Mouse (Mus musculus): Measurements from ENCODE around the gene Abhd12. TPM values are rescaled to one million over a fixed set of nuclear protein-coding genes. Genes with fewer than 3 reads are reported as not detected.
A peak's percentile ranks its signal among the peaks of the same experiment; 100 is the strongest.
"Not testable (repeated sequence)": the region's sequence is repeated elsewhere in the genome, so short reads cannot be mapped to it uniquely, and the experiment has no call there.

The Abhd12 gene
- 54.4 and 55.1 TPM in 2 replicates for polyA plus RNA-seq (2014; fragmentation: Nextera tagmentation; extraction: Ambion mirVana)

DNA sequence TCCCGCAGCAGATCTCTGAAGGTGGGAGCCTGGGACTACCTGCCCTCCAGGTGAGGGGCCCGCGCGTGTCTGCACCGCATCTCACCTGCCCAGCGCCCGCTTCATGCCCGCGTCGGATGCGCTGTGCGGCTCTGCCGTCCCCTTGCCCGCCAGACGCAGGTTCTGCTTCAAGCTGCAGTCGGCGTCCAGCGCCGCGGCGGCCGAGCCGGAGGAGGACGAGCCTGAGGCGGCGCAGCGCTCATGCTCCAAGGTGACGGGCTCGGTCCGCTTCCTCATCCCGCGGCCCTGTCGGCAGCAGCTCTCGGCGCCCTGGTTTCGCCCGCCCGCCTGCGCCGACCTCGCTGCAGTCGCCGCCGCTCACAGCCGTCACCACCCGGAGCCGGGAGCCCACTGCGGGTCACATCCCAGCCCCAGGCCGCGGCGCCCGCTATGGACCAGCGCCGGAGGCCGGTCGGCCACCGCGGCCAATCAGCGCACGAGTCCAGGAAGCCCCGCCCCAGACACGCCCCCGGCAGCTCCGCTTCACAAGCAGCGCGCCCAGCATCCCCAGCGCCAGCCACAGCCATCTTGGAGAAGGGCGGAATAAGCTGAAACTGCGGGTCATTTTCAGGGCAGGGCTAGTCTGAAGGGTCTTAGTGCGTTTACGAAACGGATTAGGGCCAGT is at the start of gene Abhd12:
Gene Abhd12 (minus strand): TSS at position 470 of the 664 bp plus-strand sequence.
- Histone ChIP-seq H3K9me3 (ENCODE audit: control insufficient read depth, low read length) (no peaks in the 10 kb centered on the region), H3K36me3 (ENCODE audit: control insufficient read depth, insufficient read depth, low read length) (no peaks in the 10 kb centered on the region), H3K9ac (ENCODE audit: low read length) (peak within 1 kb of the TSS; percentile 83), H3K4me2 (peak within 1 kb of the TSS; percentile 84), H3K27ac (ENCODE audit: low read depth, low read length) (peak within 1 kb of the TSS; percentile 80), H3K27me3 (ENCODE audit: control insufficient read depth, insufficient read depth, low read length) (no peaks in the 10 kb centered on the region), H3K4me1 (ENCODE audit: control insufficient read depth, insufficient read depth, low read length) (peaks cover 16% of the 10 kb centered on the region), H3K4me3 (ENCODE audit: low read depth, low read length) (peak within 1 kb of the TSS; percentile 71)
- ATAC-seq (ENCODE audit: low FRiP score) (peak; percentile 98), DNase-seq (ENCODE audit: low spot score, missing footprints) (peak; percentile 99)
- under 1% methylated on average over 70 of the region's 72 CpGs for WGBS

- Histone ChIP-seq H3K4me3 (ENCODE audit: low read depth, low read length) (no peak overlapping the region), H3K27me3 (ENCODE audit: control insufficient read depth, insufficient read depth, low read length) (no peaks in the 10 kb centered on the region), H3K27ac (ENCODE audit: low read depth, low read length) (no peak overlapping the region), H3K4me2 (no peak overlapping the region), H3K4me1 (ENCODE audit: control insufficient read depth, insufficient read depth, low read length) (no peaks in the 10 kb centered on the region), H3K36me3 (ENCODE audit: control insufficient read depth, insufficient read depth, low read length) (peaks cover 18% of the 10 kb centered on the region), H3K9me3 (ENCODE audit: control insufficient read depth, low read length) (no peaks in the 10 kb centered on the region), H3K9ac (ENCODE audit: low read length) (no peak overlapping the region)
- ATAC-seq (ENCODE audit: low FRiP score) (no peak), DNase-seq (ENCODE audit: low spot score, missing footprints) (peak; percentile 35)
- WGBS, result 94% methylated on average over 2 of the region's 2 CpGs
These were observed 46.7 kb upstream of the Abhd12 start for GRCm38 (mm10) chr2:150951201-150951600.

GRCm38 (mm10) chr2:150950056-150950455 is 45.5 kb upstream of the Abhd12 start:
- peak; percentile 74 for DNase-seq (ENCODE audit: low spot score, missing footprints)
- Histone ChIP-seq H3K4me1 (ENCODE audit: control insufficient read depth, insufficient read depth, low read length) (no peaks in the 10 kb centered on the region), H3K9me3 (ENCODE audit: control insufficient read depth, low read length) (no peaks in the 10 kb centered on the region), H3K36me3 (ENCODE audit: control insufficient read depth, insufficient read depth, low read length) (peaks cover 16% of the 10 kb centered on the region; the same call in 1 of the 2 replicates), H3K27ac (ENCODE audit: low read depth, low read length) (no peak overlapping the region), H3K4me2 (no peak overlapping the region), H3K4me3 (ENCODE audit: low read depth, low read length) (no peak overlapping the region), H3K9ac (ENCODE audit: low read length) (no peak overlapping the region), H3K27me3 (ENCODE audit: control insufficient read depth, insufficient read depth, low read length) (no peaks in the 10 kb centered on the region)
- 93% methylated on average over 6 of the region's 6 CpGs for WGBS
- no peak for ATAC-seq (ENCODE audit: low FRiP score)

- DNase-seq (ENCODE audit: low spot score, missing footprints), result no peak
- WGBS, result 94% methylated on average over 3 of the region's 3 CpGs
- peaks cover 16% of the 10 kb centered on the region; the same call in 1 of the 2 replicates for H3K36me3 ChIP-seq (ENCODE audit: control insufficient read depth, insufficient read depth, low read length)
These were observed 45.1 kb upstream of the Abhd12 start for GRCm38 (mm10) chr2:150949652-150950051.

GRCm38 (mm10) chr2:150948786-150949185 is 44.2 kb upstream of the Abhd12 start:
- peak; percentile 26 for DNase-seq (ENCODE audit: low spot score, missing footprints)
- no peak for ATAC-seq (ENCODE audit: low FRiP score)
- Histone ChIP-seq H3K27me3 (ENCODE audit: control insufficient read depth, insufficient read depth, low read length) (no peaks in the 10 kb centered on the region), H3K9ac (ENCODE audit: low read length) (no peak overlapping the region), H3K27ac (ENCODE audit: low read depth, low read length) (no peak overlapping the region), H3K4me3 (ENCODE audit: low read depth, low read length) (no peak overlapping the region), H3K4me2 (no peak overlapping the region), H3K4me1 (ENCODE audit: control insufficient read depth, insufficient read depth, low read length) (no peaks in the 10 kb centered on the region), H3K36me3 (ENCODE audit: control insufficient read depth, insufficient read depth, low read length) (peaks cover 20% of the 10 kb centered on the region; the same call in 1 of the 2 replicates), H3K9me3 (ENCODE audit: control insufficient read depth, low read length) (no peaks in the 10 kb centered on the region)
- 95% methylated on average over 5 of the region's 5 CpGs for WGBS

More at GRCm38 (mm10) chr2:150949652-150950051, 45.1 kb upstream of the Abhd12 start:
- Histone ChIP-seq H3K4me1 (ENCODE audit: control insufficient read depth, insufficient read depth, low read length) (no peaks in the 10 kb centered on the region), H3K4me3 (ENCODE audit: low read depth, low read length) (no peak overlapping the region), H3K4me2 (no peak overlapping the region), H3K9me3 (ENCODE audit: control insufficient read depth, low read length) (no peaks in the 10 kb centered on the region), H3K27me3 (ENCODE audit: control insufficient read depth, insufficient read depth, low read length) (no peaks in the 10 kb centered on the region), H3K27ac (ENCODE audit: low read depth, low read length) (no peak overlapping the region), H3K9ac (ENCODE audit: low read length) (no peak overlapping the region)
- no peak for ATAC-seq (ENCODE audit: low FRiP score)

DNA sequence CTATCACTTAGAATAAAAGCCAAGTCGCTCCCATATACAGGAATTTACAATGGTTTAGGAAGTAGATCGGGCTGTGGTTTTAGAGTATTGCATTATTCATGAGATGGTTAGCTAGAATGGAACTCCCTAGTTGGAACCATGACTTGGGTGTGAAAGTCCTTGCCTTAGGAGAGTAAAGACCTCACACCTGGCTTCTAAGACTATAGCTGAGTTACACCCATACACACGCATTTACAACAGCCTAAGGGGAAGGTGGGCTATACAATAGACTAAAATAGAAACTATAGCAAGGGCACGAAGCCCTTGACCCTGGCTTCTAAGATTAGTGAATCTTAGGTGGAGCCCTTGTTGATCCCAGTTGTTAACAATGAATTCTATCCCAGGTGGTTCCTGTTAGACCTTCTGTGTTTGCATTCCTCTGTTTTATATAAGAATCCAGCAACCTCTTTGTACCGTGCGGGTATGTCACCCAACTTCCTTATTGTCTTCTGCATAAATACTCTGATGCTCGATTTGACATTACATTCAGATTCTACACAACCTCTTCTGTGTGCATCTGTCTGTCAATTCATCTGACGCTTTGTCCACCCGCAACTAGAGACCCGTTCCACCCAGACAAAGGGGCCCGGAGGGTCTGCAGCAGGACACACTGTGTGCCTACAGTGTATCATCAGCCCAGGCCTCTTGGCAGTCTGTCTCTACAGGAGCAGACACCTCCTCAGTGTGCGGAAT is 43.5 kb upstream of the Abhd12 start:
- peaks cover 22% of the 10 kb centered on the region; the same call in 1 of the 2 replicates for H3K36me3 ChIP-seq (ENCODE audit: control insufficient read depth, insufficient read depth, low read length)

GRCm38 (mm10) chr2:150947341-150947740 is 42.8 kb upstream of the Abhd12 start:
- H3K27ac ChIP-seq (ENCODE audit: low read depth, low read length); H3K9ac ChIP-seq (ENCODE audit: low read length); H3K4me3 ChIP-seq (ENCODE audit: low read depth, low read length); H3K4me2 ChIP-seq; H3K9me3 ChIP-seq (ENCODE audit: control insufficient read depth, low read length); ATAC-seq (ENCODE audit: low FRiP score); H3K4me1 ChIP-seq (ENCODE audit: control insufficient read depth, insufficient read depth, low read length); H3K27me3 ChIP-seq (ENCODE audit: control insufficient read depth, insufficient read depth, low read length): not testable (repeated sequence)
- peak; percentile 26 for DNase-seq (ENCODE audit: low spot score, missing footprints)
- H3K36me3 ChIP-seq (ENCODE audit: control insufficient read depth, insufficient read depth, low read length), result peaks cover 15% of the 10 kb centered on the region; the same call in 1 of the 2 replicates
- WGBS, result 92% methylated on average over 5 of the region's 5 CpGs

More for the DNA sequence above, 43.5 kb upstream of the Abhd12 start:
- H3K4me3 ChIP-seq (ENCODE audit: low read depth, low read length); ATAC-seq (ENCODE audit: low FRiP score); H3K27ac ChIP-seq (ENCODE audit: low read depth, low read length); H3K9me3 ChIP-seq (ENCODE audit: control insufficient read depth, low read length); H3K9ac ChIP-seq (ENCODE audit: low read length); H3K4me2 ChIP-seq; H3K4me1 ChIP-seq (ENCODE audit: control insufficient read depth, insufficient read depth, low read length); H3K27me3 ChIP-seq (ENCODE audit: control insufficient read depth, insufficient read depth, low read length): not testable (repeated sequence)
- 94% methylated on average over 12 of the region's 12 CpGs for WGBS
- DNase-seq (ENCODE audit: low spot score, missing footprints), result peak; percentile 44

- H3K4me3 ChIP-seq (ENCODE audit: low read depth, low read length), result no peak overlapping the region
- 92% methylated on average over 5 of the region's 5 CpGs for WGBS
- no peak overlapping the region for H3K4me2 ChIP-seq
- H3K36me3 ChIP-seq (ENCODE audit: control insufficient read depth, insufficient read depth, low read length), result peaks cover 6% of the 10 kb centered on the region; the same call in 1 of the 2 replicates
- ATAC-seq (ENCODE audit: low FRiP score) (no peak), DNase-seq (ENCODE audit: low spot score, missing footprints) (peak; percentile 8)
- no peak overlapping the region for H3K27ac ChIP-seq (ENCODE audit: low read depth, low read length)
- no peaks in the 10 kb centered on the region for H3K27me3 ChIP-seq (ENCODE audit: control insufficient read depth, insufficient read depth, low read length)
- no peak overlapping the region for H3K9ac ChIP-seq (ENCODE audit: low read length)
- no peaks in the 10 kb centered on the region for H3K9me3 ChIP-seq (ENCODE audit: control insufficient read depth, low read length)
- H3K4me1 ChIP-seq (ENCODE audit: control insufficient read depth, insufficient read depth, low read length), result no peaks in the 10 kb centered on the region
These were observed 39.5 kb upstream of the Abhd12 start for GRCm38 (mm10) chr2:150944017-150944416.

DNA sequence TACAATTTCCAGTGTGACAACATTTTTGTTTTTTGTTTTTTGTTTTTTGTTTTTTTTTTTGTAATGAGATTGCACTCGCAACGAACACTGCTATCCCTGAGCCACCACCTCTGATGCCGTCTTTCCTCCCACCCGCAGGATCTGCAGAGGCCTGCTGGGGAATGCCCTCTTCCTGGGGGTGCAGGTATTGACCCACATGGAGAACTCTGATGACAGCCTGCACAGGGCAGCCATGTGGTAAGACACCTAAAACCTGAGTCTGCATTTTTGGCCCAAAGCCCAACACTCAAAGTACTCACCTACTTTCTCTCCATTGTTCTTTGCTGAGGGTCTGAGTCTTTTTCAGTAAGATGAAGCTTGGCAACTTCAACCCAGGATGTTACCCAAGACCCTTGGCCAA is 30.1 kb upstream of the Abhd12 start:
- Histone ChIP-seq H3K4me2 (no peak overlapping the region), H3K36me3 (ENCODE audit: control insufficient read depth, insufficient read depth, low read length) (peaks cover 8% of the 10 kb centered on the region; the same call in 1 of the 2 replicates), H3K9ac (ENCODE audit: low read length) (no peak overlapping the region), H3K4me1 (ENCODE audit: control insufficient read depth, insufficient read depth, low read length) (no peaks in the 10 kb centered on the region), H3K27me3 (ENCODE audit: control insufficient read depth, insufficient read depth, low read length) (no peaks in the 10 kb centered on the region), H3K9me3 (ENCODE audit: control insufficient read depth, low read length) (no peaks in the 10 kb centered on the region), H3K27ac (ENCODE audit: low read depth, low read length) (no peak overlapping the region), H3K4me3 (ENCODE audit: low read depth, low read length) (no peak overlapping the region)
- no peak for ATAC-seq (ENCODE audit: low FRiP score)
- peak; percentile 70 for DNase-seq (ENCODE audit: low spot score, missing footprints)
- 96% methylated on average over 4 of the region's 4 CpGs for WGBS

Measured in midbrain, embryonic 11.5 days (tissue).